Mouse (Mus musculus): ENCODE data around the gene Zfp791. TPM values are rescaled to one million over a fixed set of nuclear protein-coding genes. Genes with fewer than 3 reads are reported as not detected.
"Not testable (repeated sequence)": the region's sequence is repeated elsewhere in the genome, so short reads cannot be mapped to it uniquely, and the experiment has no call there.

The Zfp791 gene
- total and polyA plus RNA-seq, 3 experiments = 1.00 to 2.6 (median 1.6) TPM

DNA sequence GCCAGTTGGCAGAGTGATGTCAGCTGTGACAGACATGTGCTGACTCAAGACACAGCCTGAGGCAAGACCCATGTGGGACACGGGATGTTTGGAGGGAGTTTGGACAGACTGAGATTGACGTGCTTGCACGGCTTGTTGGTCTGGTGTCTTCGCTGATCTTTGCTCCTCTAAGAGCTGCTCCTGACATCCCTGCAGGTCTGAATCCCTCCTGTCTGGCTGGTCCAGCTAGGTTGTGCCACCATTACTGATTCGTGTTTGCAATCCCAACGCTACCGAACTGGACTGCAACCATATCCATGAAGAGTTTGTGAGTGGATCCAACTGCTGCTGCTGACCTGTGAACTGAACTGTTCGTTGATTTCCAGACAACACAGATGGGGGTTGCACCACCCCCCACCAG lies 796 bp upstream of the Zfp791 start:
- Histone ChIP-seq H3K9ac (ENCODE audit: low read depth, low read length) (no peak overlapping the region), H3K4me3 (no peak overlapping the region), H3K79me2 (replicated peaks; ENCODE audit: control insufficient read depth, insufficient read depth, low read length) (no peaks in the 10 kb centered on the region), H3K36me3 (ENCODE audit: control insufficient read depth, insufficient read depth, low read length) (no peaks in the 10 kb centered on the region), H3K27me3 (ENCODE audit: control insufficient read depth, insufficient read depth, low read length) (no peaks in the 10 kb centered on the region), H3K4me1 (ENCODE audit: control insufficient read depth, insufficient read depth, low read length) (no peaks in the 10 kb centered on the region), H3K27ac (no peak overlapping the region)
- DNase-seq = no peak
- no peak for TF ChIP-seq POLR2A (IDR thresholded peaks at IDR 0.05; ENCODE audit: insufficient read depth, low read depth, low read length)
- no peak for TF ChIP-seq EP300 (IDR thresholded peaks at IDR 0.05; ENCODE audit: insufficient read depth, low read depth, low read length)
- TF ChIP-seq CTCF (IDR thresholded peaks at IDR 0.05) = no peak
- intact Hi-C loops (cut with DNase I) = no loop called here
- 92% methylated on average over 8 of the region's 8 CpGs for WGBS

- H3K79me2 ChIP-seq (replicated peaks; ENCODE audit: control insufficient read depth, insufficient read depth, low read length); H3K4me1 ChIP-seq (ENCODE audit: control insufficient read depth, insufficient read depth, low read length); H3K9ac ChIP-seq (ENCODE audit: low read depth, low read length); H3K4me3 ChIP-seq; H3K27me3 ChIP-seq (ENCODE audit: control insufficient read depth, insufficient read depth, low read length); H3K27ac ChIP-seq; intact Hi-C loops (cut with DNase I); H3K36me3 ChIP-seq (ENCODE audit: control insufficient read depth, insufficient read depth, low read length); DNase-seq: not testable (repeated sequence)
- 81% methylated on average over 5 of the region's 5 CpGs for WGBS
Measured at GRCm38 (mm10) chr8:85120251-85120650, 2.6 kb downstream of the Zfp791 start.

GRCm38 (mm10) chr8:85119052-85119981 lies 3.6 kb downstream of the Zfp791 start:
- no peaks in the 10 kb centered on the region for H3K79me2 ChIP-seq (replicated peaks; ENCODE audit: control insufficient read depth, insufficient read depth, low read length)
- no peaks in the 10 kb centered on the region for H3K36me3 ChIP-seq (ENCODE audit: control insufficient read depth, insufficient read depth, low read length)
- peak overlapping the region; percentile 66 for H3K27ac ChIP-seq
- peak overlapping the region; percentile 95 for H3K9ac ChIP-seq (ENCODE audit: low read depth, low read length)
- H3K4me1 ChIP-seq (ENCODE audit: control insufficient read depth, insufficient read depth, low read length) = no peaks in the 10 kb centered on the region
- DNase-seq = peak; percentile 83 to 85
- no peaks in the 10 kb centered on the region for H3K27me3 ChIP-seq (ENCODE audit: control insufficient read depth, insufficient read depth, low read length)
- intact Hi-C loops (cut with DNase I) = loop anchor here (5.0 kb wide), 1 partner anchor 37 kb away; the partner anchor contains the start of genes Man2b1, Wdr83 and Wdr83os
- TF ChIP-seq CTCF (IDR thresholded peaks at IDR 0.05) (peak; percentile 56), POLR2A (IDR thresholded peaks at IDR 0.05; ENCODE audit: insufficient read depth, low read depth, low read length) (peak; percentile 65), EP300 (IDR thresholded peaks at IDR 0.05; ENCODE audit: insufficient read depth, low read depth, low read length) (no peak)
- 8% methylated on average over 37 of the region's 37 CpGs for WGBS
- H3K4me3 ChIP-seq = peak overlapping the region; percentile 63

- Histone ChIP-seq H3K79me2 (replicated peaks; ENCODE audit: control insufficient read depth, insufficient read depth, low read length) (no peaks in the 10 kb centered on the region), H3K27ac (no peak overlapping the region), H3K4me3 (no peak overlapping the region), H3K27me3 (ENCODE audit: control insufficient read depth, insufficient read depth, low read length) (no peaks in the 10 kb centered on the region), H3K36me3 (ENCODE audit: control insufficient read depth, insufficient read depth, low read length) (no peaks in the 10 kb centered on the region), H3K9ac (ENCODE audit: low read depth, low read length) (no peak overlapping the region), H3K4me1 (ENCODE audit: control insufficient read depth, insufficient read depth, low read length) (no peaks in the 10 kb centered on the region)
- no peak for DNase-seq
- intact Hi-C loops (cut with DNase I) = loop anchor here (5.0 kb wide), 1 partner anchor 35 kb away; the partner anchor contains the start of genes Man2b1, Wdr83 and Wdr83os
- TF ChIP-seq POLR2A (IDR thresholded peaks at IDR 0.05; ENCODE audit: insufficient read depth, low read depth, low read length) (no peak), EP300 (IDR thresholded peaks at IDR 0.05; ENCODE audit: insufficient read depth, low read depth, low read length) (no peak), CTCF (IDR thresholded peaks at IDR 0.05) (no peak)
- 92% methylated on average over 7 of the region's 7 CpGs for WGBS
Measured at GRCm38 (mm10) chr8:85116984-85117383, 5.9 kb downstream of the Zfp791 start.

GRCm38 (mm10) chr8:85115501-85115900 lies 7.4 kb downstream of the Zfp791 start:
- intact Hi-C loops (cut with DNase I) = loop anchor here (5.0 kb wide), 1 partner anchor 33 kb away; the partner anchor contains the start of genes Man2b1, Wdr83 and Wdr83os
- Histone ChIP-seq H3K27me3 (ENCODE audit: control insufficient read depth, insufficient read depth, low read length) (no peaks in the 10 kb centered on the region), H3K36me3 (ENCODE audit: control insufficient read depth, insufficient read depth, low read length) (peaks cover 2% of the 10 kb centered on the region; the same call in 1 of the 2 replicates), H3K4me1 (ENCODE audit: control insufficient read depth, insufficient read depth, low read length) (no peaks in the 10 kb centered on the region), H3K4me3 (no peak overlapping the region), H3K9ac (ENCODE audit: low read depth, low read length) (no peak overlapping the region), H3K27ac (no peak overlapping the region), H3K79me2 (replicated peaks; ENCODE audit: control insufficient read depth, insufficient read depth, low read length) (no peaks in the 10 kb centered on the region)
- WGBS = 79% methylated on average over 4 of the region's 4 CpGs
- DNase-seq = no peak
- TF ChIP-seq EP300 (IDR thresholded peaks at IDR 0.05; ENCODE audit: insufficient read depth, low read depth, low read length) = no peak
- TF ChIP-seq CTCF (IDR thresholded peaks at IDR 0.05) = no peak
- no peak for TF ChIP-seq POLR2A (IDR thresholded peaks at IDR 0.05; ENCODE audit: insufficient read depth, low read depth, low read length)

- intact Hi-C loops (cut with DNase I) = no loop called here
- Histone ChIP-seq H3K27me3 (ENCODE audit: control insufficient read depth, insufficient read depth, low read length) (no peaks in the 10 kb centered on the region), H3K27ac (no peak overlapping the region), H3K4me1 (ENCODE audit: control insufficient read depth, insufficient read depth, low read length) (no peaks in the 10 kb centered on the region), H3K9ac (ENCODE audit: low read depth, low read length) (no peak overlapping the region), H3K36me3 (ENCODE audit: control insufficient read depth, insufficient read depth, low read length) (peaks cover 2% of the 10 kb centered on the region; the same call in 1 of the 2 replicates), H3K4me3 (no peak overlapping the region), H3K79me2 (replicated peaks; ENCODE audit: control insufficient read depth, insufficient read depth, low read length) (no peaks in the 10 kb centered on the region)
- 94% methylated on average over 10 of the region's 10 CpGs for WGBS
- DNase-seq = no peak
- TF ChIP-seq EP300 (IDR thresholded peaks at IDR 0.05; ENCODE audit: insufficient read depth, low read depth, low read length) = no peak
Measured at GRCm38 (mm10) chr8:85113241-85113640, 9.7 kb downstream of the Zfp791 start.
